Mouse (Mus musculus): ENCODE measurements around the gene Gm11214. TPM values are rescaled to one million over a fixed set of nuclear protein-coding genes. Genes with fewer than 3 reads are reported as not detected.
A peak's percentile ranks its signal among the peaks of the same experiment; 100 is the strongest.

The Gm11214 gene
- polyA plus RNA-seq, 1 experiment from 2014 or later: not detected

DNA sequence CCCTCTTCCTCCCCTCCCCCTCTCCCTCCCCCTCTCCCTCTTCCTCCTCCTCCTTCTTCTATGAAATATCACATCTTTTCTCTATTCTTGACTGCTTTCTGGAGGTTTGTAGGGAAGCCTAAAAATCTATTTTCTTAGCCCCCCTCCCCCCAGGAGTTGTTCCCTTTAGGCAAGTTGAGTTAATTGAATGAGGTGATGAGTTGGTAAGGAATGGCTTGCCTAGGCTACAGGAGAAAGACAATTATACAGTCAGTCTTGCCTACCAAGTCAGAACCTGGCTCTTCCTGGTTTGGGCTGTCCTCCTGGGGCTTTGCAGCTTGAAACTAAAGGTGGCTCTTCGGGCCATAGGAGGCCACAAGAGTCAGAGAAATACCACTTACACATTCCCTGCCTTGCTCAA, 3.4 kb downstream of the Gm11214 start:
- Histone ChIP-seq H3K9me3 (replicated peaks) (no peaks in the 10 kb centered on the region), H3K9ac (no peak overlapping the region), H3K4me1 (replicated peaks) (no peaks in the 10 kb centered on the region), H3K4me3 (replicated peaks) (no peak overlapping the region), H3K4me2 (no peak overlapping the region), H3K36me3 (replicated peaks) (no peaks in the 10 kb centered on the region), H3K27ac (replicated peaks) (no peak overlapping the region), H3K27me3 (no peaks in the 10 kb centered on the region)
- no peak for ATAC-seq (ENCODE audit: insufficient read depth)
- 66% methylated on average over 1 of the region's 1 CpGs for WGBS (ENCODE audit: insufficient replicate concordance)

DNA sequence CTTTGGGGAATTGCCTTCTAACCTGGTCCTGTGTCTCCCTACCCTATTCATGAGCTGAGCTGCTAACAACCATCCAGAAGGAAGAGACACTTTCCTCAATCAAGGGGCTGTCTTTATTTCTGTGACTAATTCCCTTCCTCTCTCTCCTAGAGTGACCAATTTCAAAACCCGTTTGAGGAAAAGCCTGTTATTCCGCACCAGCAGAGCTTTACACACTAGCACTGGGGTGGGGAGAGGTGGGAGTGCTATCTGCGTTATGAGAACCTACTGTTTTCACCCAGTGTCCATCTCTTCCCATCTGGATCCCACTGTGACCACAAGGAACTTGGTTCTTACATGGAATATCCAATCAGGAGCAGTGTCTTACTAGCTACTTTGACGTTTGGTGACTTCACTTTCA, 4.1 kb downstream of the Gm11214 start:
- no peak for ATAC-seq (ENCODE audit: insufficient read depth)
- H3K27me3 ChIP-seq: no peaks in the 10 kb centered on the region
- H3K4me1 ChIP-seq (replicated peaks): no peaks in the 10 kb centered on the region
- H3K4me2 ChIP-seq: no peak overlapping the region
- 38% methylated on average over 4 of the region's 4 CpGs for WGBS (ENCODE audit: insufficient replicate concordance)
- no peak overlapping the region for H3K9ac ChIP-seq
- no peak overlapping the region for H3K27ac ChIP-seq (replicated peaks)
- no peaks in the 10 kb centered on the region for H3K9me3 ChIP-seq (replicated peaks)
- H3K4me3 ChIP-seq (replicated peaks): no peak overlapping the region
- H3K36me3 ChIP-seq (replicated peaks): no peaks in the 10 kb centered on the region

DNA sequence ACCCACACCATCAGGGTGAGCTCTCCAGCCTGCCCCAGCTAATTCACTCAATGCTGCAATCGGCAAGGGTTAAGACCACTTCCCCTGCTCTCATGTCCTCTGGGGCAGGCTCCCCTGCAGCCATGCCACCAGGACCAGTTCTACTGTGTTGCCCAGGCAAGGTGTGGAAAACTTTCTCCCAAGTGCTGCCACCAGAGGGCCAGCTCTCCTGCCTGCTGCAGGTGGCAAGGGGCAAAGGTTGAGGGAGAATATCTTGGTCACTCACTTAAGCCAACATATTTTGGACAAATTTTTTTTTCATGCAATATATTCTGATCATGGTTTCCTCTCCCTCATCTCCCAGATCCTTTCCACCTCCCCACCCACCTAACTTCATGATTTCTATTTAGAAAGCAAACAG, 8.8 kb downstream of the Gm11214 start:
- no peak overlapping the region for H3K27ac ChIP-seq (replicated peaks)
- H3K4me1 ChIP-seq (replicated peaks): no peaks in the 10 kb centered on the region
- no peak overlapping the region for H3K4me3 ChIP-seq (replicated peaks)
- no peaks in the 10 kb centered on the region for H3K9me3 ChIP-seq (replicated peaks)
- ATAC-seq (ENCODE audit: insufficient read depth): no peak
- H3K27me3 ChIP-seq: no peaks in the 10 kb centered on the region
- no peaks in the 10 kb centered on the region for H3K36me3 ChIP-seq (replicated peaks)
- WGBS (ENCODE audit: insufficient replicate concordance): 47% methylated on average over 1 of the region's 1 CpGs
- no peak overlapping the region for H3K4me2 ChIP-seq
- no peak overlapping the region for H3K9ac ChIP-seq

DNA sequence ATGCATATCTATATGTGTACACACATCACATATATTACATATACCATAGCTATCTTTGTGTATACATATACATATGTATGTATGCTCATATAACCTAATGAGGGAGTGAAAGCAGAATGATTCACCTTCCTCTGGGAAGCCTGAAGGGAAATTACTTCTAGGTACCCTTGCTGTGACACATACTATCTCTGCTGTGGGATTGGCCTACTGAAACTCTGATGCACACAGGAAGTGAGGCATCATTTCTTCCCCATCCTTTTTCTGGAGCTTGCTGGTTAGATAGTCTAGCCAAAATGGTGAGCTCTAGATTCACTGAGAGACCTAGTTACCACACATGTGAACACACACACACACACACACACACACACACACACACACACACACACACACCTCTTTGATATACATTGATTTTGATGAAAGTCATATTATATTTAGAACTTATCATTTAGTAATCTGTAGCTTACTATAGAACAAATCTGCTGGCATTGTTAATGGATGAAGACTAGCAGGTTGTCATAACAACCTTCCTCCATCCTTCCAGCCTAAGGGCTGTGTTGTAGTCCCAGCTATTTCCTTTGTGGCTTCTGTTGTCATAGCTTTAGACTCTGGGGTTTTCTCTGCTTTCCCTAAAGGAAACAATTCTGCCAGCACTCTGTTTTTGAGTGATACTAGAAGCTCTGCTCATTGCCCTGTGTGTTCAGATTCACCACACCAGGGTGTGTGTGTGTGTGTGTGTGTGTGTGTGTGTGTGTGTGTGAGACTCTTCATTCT, 19.0 kb downstream of the Gm11214 start:
- H3K36me3 ChIP-seq (replicated peaks): no peaks in the 10 kb centered on the region
- H3K4me3 ChIP-seq (replicated peaks): no peak overlapping the region
- H3K4me2 ChIP-seq: no peak overlapping the region
- H3K27me3 ChIP-seq: no peaks in the 10 kb centered on the region
- H3K9ac ChIP-seq: no peak overlapping the region
- no peak for ATAC-seq (ENCODE audit: insufficient read depth)
- H3K9me3 ChIP-seq (replicated peaks): no peaks in the 10 kb centered on the region
- no peaks in the 10 kb centered on the region for H3K4me1 ChIP-seq (replicated peaks)
- H3K27ac ChIP-seq (replicated peaks): no peak overlapping the region

DNA sequence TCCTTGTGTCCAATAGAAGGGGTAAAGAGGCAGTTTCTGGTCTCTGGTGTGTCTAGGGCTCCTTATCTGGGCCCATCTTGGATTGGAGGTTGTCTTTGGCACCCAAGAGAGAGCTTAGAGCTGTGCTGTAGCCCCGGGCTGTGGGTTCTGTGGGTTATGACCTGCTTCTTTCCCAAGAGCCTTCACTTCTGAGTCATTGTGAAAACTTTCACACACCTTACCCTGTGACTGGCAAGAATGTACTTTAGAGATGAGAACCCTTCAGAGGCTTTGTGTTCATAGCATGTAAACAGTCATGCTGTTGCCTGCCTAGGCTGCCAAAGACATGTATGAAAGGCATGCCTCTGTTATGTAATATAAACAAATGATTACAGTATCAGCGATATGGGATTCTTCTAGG, 23.3 kb downstream of the Gm11214 start:
- Histone ChIP-seq H3K36me3 (replicated peaks) (no peaks in the 10 kb centered on the region), H3K4me2 (no peak overlapping the region), H3K4me3 (replicated peaks) (no peak overlapping the region), H3K9ac (no peak overlapping the region), H3K4me1 (replicated peaks) (no peaks in the 10 kb centered on the region), H3K9me3 (replicated peaks) (no peaks in the 10 kb centered on the region), H3K27me3 (no peaks in the 10 kb centered on the region), H3K27ac (replicated peaks) (no peak overlapping the region)
- 43% methylated on average over 2 of the region's 2 CpGs for WGBS (ENCODE audit: insufficient replicate concordance)
- ATAC-seq (ENCODE audit: insufficient read depth): no peak

DNA sequence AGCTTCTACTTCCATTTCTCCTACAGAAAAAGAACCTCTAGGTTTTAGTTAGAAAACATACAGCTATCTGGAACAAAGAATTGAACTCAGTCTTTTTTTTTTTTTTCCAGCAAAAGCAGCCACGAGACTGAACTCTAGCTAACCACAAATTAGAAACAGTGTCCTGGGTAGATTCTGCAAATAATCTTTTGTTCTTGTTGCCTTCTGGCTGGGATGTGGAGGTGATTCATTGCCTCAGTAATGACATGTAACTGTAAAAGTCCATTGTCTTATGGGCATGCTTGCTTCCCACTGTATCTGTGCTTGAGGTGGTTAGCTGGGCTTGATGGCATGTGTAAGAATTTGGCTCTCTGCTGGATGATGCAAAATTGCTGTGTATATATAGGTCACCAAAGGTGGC, 24.6 kb downstream of the Gm11214 start:
- Histone ChIP-seq H3K4me3 (replicated peaks) (no peak overlapping the region), H3K9ac (no peak overlapping the region), H3K9me3 (replicated peaks) (no peaks in the 10 kb centered on the region), H3K4me2 (no peak overlapping the region), H3K27ac (replicated peaks) (no peak overlapping the region), H3K27me3 (no peaks in the 10 kb centered on the region), H3K4me1 (replicated peaks) (no peaks in the 10 kb centered on the region), H3K36me3 (replicated peaks) (no peaks in the 10 kb centered on the region)
- 24% methylated on average over 1 of the region's 1 CpGs for WGBS (ENCODE audit: insufficient replicate concordance)
- no peak for ATAC-seq (ENCODE audit: insufficient read depth)

DNA sequence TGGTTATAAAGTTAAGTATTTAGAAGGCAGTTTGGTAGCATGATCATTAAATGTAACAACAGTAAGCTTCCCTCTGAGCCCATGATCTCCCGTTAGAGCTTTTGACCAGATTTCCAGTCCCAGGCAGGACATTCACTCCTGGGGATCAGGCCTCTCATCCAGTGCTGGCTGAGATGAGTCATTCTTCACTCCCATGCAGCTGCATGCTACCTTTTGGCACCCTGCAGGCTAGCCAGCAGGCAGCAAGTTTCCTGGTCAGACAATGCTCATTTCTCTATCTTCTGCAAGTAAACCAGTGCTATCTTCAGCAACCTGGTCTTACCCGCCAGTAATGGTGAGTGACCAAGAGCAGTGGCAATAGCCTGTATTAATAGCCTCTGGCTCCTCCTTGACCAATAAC, 30.0 kb downstream of the Gm11214 start:
- no peak for ATAC-seq (ENCODE audit: insufficient read depth)
- 67% methylated on average over 2 of the region's 2 CpGs for WGBS (ENCODE audit: insufficient replicate concordance)
- Histone ChIP-seq H3K9ac (no peak overlapping the region), H3K4me3 (replicated peaks) (no peak overlapping the region), H3K9me3 (replicated peaks) (no peaks in the 10 kb centered on the region), H3K27ac (replicated peaks) (no peak overlapping the region), H3K36me3 (replicated peaks) (no peaks in the 10 kb centered on the region), H3K27me3 (no peaks in the 10 kb centered on the region), H3K4me1 (replicated peaks) (no peaks in the 10 kb centered on the region), H3K4me2 (no peak overlapping the region)

DNA sequence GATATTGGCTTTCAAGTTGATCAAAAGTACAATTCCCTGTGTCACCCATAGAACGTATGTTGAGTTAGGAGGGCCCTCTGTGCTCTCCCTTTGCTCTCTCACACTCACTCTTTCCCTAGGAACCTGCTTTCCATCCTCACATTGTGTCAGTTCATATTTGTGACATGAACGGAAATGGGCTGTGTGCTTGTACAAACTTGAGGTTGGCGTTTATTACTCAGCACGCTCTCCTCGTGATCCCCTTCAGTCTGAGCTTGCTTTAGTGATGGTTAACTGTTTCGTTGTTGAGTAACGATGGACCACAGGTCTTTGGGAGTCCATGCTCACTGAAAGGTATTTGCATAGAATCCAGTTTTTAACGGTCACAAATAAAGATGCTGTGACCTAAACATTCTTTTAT, 36.1 kb downstream of the Gm11214 start:
- WGBS (ENCODE audit: insufficient replicate concordance): 63% methylated on average over 8 of the region's 8 CpGs

DNA sequence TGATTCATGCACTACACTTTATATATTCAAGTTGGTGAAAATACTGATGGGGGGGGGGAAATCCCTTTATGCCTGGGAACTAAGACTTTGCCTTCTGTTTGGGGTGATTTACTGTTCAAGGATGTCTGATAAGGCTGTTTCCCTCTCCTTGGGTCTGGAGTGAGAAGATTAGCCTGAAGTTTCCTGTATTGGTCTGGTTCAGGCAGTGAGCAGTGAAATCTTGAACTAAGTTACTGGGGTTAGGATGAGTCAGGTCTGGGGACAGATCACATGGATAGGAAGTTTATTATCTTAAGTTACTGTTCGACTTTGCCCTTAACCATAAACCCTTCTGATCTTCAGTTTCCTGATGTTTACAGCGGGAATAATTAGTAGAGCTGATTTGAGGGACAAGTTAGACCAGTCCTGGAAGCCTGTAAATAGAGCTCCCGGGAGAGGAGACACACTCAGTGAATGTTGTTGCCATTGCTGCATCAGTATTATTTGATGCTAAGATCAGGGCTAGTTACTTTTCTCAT, 37.6 kb downstream of the Gm11214 start:
- no peaks in the 10 kb centered on the region for H3K27me3 ChIP-seq
- 21% methylated on average over 3 of the region's 3 CpGs for WGBS (ENCODE audit: insufficient replicate concordance)
- no peaks in the 10 kb centered on the region for H3K36me3 ChIP-seq (replicated peaks)
- no peak overlapping the region for H3K4me3 ChIP-seq (replicated peaks)
- no peaks in the 10 kb centered on the region for H3K4me1 ChIP-seq (replicated peaks)
- H3K9me3 ChIP-seq (replicated peaks): no peaks in the 10 kb centered on the region
- peak; percentile 47; the same call in 1 of the 2 replicates for ATAC-seq (ENCODE audit: insufficient read depth)
- H3K4me2 ChIP-seq: no peak overlapping the region
- no peak overlapping the region for H3K9ac ChIP-seq
- no peak overlapping the region for H3K27ac ChIP-seq (replicated peaks)

More for the DNA sequence above, 36.1 kb downstream of the Gm11214 start:
- Histone ChIP-seq H3K4me1 (replicated peaks) (no peaks in the 10 kb centered on the region), H3K9ac (no peak overlapping the region), H3K36me3 (replicated peaks) (no peaks in the 10 kb centered on the region), H3K27ac (replicated peaks) (no peak overlapping the region), H3K9me3 (replicated peaks) (no peaks in the 10 kb centered on the region), H3K27me3 (no peaks in the 10 kb centered on the region), H3K4me3 (replicated peaks) (no peak overlapping the region), H3K4me2 (no peak overlapping the region)
- ATAC-seq (ENCODE audit: insufficient read depth): no peak

DNA sequence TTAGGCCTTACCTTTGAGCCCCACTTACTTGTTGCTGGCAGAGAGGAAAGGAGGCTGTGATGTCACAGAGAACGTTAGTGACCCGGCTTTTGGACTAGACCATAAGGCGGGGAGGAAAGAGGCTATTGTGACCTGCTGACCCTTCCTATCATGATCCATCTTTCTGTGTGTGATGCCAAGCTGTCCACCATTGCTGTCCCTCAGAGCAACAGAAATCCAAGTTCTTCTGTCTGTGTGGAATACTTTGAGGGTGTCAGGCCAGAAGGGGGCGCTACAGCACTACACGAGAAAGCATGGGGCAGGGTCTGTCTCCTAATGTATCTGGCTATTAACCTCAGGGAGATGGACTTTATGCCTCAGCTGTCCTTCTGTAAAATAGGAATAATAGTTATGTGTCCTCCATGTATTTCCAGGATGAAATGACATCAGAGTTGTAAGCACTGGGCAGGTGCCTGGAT, 40.8 kb downstream of the Gm11214 start, which contains the start of gene Tex48:
Gene Tex48, minus strand, starts transcription at position 51 of the 458 bp plus-strand sequence.
- no peaks in the 10 kb centered on the region for H3K27me3 ChIP-seq
- ATAC-seq (ENCODE audit: insufficient read depth): no peak
- 50% methylated on average over 5 of the region's 5 CpGs for WGBS (ENCODE audit: insufficient replicate concordance)
- H3K36me3 ChIP-seq (replicated peaks): no peaks in the 10 kb centered on the region
- no peaks in the 10 kb centered on the region for H3K4me1 ChIP-seq (replicated peaks)
- no peak within 1 kb of the TSS for H3K9ac ChIP-seq
- H3K9me3 ChIP-seq (replicated peaks): no peaks in the 10 kb centered on the region
- no peak within 1 kb of the TSS for H3K27ac ChIP-seq (replicated peaks)
- no peak within 1 kb of the TSS for H3K4me3 ChIP-seq (replicated peaks)
- H3K4me2 ChIP-seq: no peak within 1 kb of the TSS

DNA sequence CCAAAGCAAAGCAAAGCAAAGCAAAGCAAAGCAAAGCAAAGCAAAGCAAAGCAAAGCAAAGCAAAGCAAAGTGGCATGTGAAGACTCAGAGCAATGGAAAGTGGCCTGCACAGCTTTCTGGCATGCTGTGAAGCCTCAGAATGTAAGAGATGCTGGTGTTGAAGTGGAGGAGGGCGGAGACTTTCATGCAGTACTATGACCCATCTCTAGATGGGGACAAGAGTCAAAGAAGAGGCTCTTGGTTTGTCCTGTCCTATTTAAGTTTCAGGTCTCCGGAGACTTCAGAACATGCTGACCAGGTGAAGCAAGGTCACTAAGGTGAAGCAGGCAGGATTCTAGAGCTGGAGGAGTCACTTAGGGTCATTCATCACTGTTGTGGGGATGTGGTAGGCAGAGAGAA, 41.3 kb downstream of the Gm11214 start:
- Histone ChIP-seq H3K4me1 (replicated peaks) (no peaks in the 10 kb centered on the region), H3K27ac (replicated peaks) (no peak overlapping the region), H3K4me3 (replicated peaks) (no peak overlapping the region), H3K4me2 (no peak overlapping the region), H3K36me3 (replicated peaks) (no peaks in the 10 kb centered on the region), H3K9me3 (replicated peaks) (no peaks in the 10 kb centered on the region), H3K9ac (no peak overlapping the region), H3K27me3 (no peaks in the 10 kb centered on the region)
- no peak for ATAC-seq (ENCODE audit: insufficient read depth)
- 66% methylated on average over 2 of the region's 2 CpGs for WGBS (ENCODE audit: insufficient replicate concordance)
